Mouse (Mus musculus) embryonic stem cell, embryonic (primary cell): ENCODE measurements at regions not wholly inside any gene's neighbourhood (a gene's known extent, or its start where the extent isn't known, plus 50 kb on each side); places are given as distances from the start of the nearest gene placed in this dataset.

Experiments
- CTCF ChIA-PET, 4 experiments: fragments of 300-600 bp in 2 of 4; fragments of 350-600 bp in 2 of 4; sonication (Branson Sonifier 250); formaldehyde crosslinking; loops; one replicate each; lab custom pipeline; 2022; ENCODE audit warnings: inconsistent platforms in 2 of 4; lab: Charles Lee
- POLR2A ChIA-PET, 4 experiments: fragments of 300-600 bp in 2 of 4; fragments of 350-600 bp in 2 of 4; sonication (Branson Sonifier 250); formaldehyde crosslinking; loops; one replicate each; lab custom pipeline; 2022; ENCODE audit warnings: antibody characterized with exemption in 4 of 4, inconsistent platforms in 1 of 4; lab: Charles Lee

- ChIA-PET POLR2A (no interaction called here), CTCF (no interaction called here)
Measured at GRCm38 (mm10) chr9:51379589-51379988, 50.9 kb upstream of the 1810046K07Rik start.

DNA sequence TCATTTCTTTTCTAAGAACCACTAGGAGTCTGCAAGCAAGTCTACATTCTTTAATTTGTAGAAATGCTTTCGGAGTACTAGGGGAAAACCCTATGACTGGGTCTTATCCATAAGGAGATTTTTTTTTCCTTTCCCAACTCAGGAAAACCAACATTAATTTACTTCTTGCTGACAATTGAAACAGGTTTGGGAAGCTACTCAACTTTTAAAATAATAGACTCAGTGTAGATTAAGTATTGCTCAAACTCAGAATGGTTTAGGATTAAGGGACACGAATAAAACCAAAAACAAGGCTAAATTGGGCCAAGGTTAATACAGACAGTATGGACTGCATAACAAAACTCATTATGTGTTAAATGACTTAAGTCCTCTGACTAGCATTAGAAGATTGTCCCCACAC, 65.2 kb upstream of the 1810046K07Rik start:
- POLR2A ChIA-PET, result no interaction called here

GRCm38 (mm10) chr9:51394372-51394771, 65.7 kb upstream of the 1810046K07Rik start:
- ChIA-PET POLR2A (no interaction called here), CTCF (no interaction called here)

More for the DNA sequence above, 65.2 kb upstream of the 1810046K07Rik start:
- CTCF ChIA-PET, result no interaction called here

DNA sequence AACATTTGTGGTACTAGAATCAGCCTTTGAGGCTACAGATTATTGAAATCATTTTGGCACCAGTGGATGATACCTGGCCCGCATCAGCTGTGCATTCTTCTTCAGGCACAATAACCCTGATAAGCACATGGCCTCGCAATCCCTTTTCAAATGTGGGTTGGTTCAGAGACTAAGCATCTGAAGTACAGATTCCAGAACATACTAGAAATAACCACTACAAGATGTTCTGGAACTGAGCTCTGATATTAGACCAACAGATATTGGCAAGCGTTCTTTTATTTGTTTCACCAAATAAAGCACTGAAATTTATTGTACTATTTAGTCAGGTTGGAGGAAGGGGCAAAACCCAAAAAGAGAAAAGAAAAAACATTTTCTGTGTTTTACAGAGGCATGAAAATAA, 68.1 kb upstream of the 1810046K07Rik start:
- CTCF ChIA-PET, result no interaction called here
- POLR2A ChIA-PET, result no interaction called here

GRCm38 (mm10) chr9:51397589-51398220, 69.0 kb upstream of the 1810046K07Rik start:
- CTCF ChIA-PET, result interaction anchor here in 1 of 4 experiments (0.5 kb wide), 1 partner anchor 1360 kb away, joined by 3 read pairs; no protein-coding TSS in a partner anchor

DNA sequence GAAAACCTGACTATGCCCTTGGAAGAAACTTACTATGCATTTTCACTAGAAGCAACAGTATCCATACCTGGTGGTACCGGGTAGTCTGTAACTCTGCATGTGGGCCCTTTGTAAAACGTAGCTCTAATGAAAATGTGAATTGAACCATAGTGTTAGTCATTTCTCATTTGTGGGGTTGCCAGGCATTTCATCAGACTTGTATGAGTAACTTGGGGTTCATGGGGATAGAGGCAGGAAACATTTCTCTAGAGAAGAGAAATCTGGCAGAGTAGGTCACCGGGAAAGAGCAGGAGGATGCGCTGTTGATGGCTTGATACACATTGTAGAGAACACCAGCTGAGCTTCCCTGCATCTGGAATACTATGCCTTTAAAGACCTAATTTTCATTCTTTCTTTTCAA, 70.2 kb upstream of the 1810046K07Rik start:
- CTCF ChIA-PET, result no interaction called here

More at GRCm38 (mm10) chr9:51397589-51398220, 69.0 kb upstream of the 1810046K07Rik start:
- POLR2A ChIA-PET, result no interaction called here

DNA sequence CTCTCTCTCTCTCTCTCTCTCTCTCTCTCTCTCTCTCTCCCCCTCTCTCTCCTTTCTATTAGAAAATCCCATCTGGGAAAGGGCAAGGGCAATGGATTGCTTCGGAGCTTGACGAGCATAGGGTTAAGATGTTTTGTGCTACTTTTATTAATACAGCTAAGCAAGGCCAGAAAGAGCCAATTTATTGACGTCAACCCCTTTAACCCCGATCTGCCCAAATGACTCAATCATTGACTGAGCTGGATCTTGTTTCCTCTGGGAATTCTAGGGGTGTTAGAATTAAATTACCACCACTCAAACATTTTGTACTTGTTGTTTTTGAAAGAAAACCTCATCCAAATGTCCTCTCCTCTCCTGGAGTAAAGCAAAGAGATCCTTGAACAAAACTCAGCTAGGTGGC, 70.6 kb upstream of the 1810046K07Rik start:
- POLR2A ChIA-PET, result interaction anchor here in 1 of 4 experiments (0.6 to 0.7 kb wide), 2 partner anchors 36 to 621 kb away, joined by 3 to 4 read pairs; no protein-coding TSS in a partner anchor
- CTCF ChIA-PET, result no interaction called here

More for the DNA sequence above, 70.2 kb upstream of the 1810046K07Rik start:
- POLR2A ChIA-PET, result interaction anchor here in 1 of 4 experiments (0.7 kb wide), 1 partner anchor 36 kb away, joined by 3 read pairs; no protein-coding TSS in a partner anchor

- ChIA-PET CTCF (interaction anchor here in 1 of 4 experiments (0.6 kb wide), 1 partner anchor 424 kb away, joined by 4 read pairs; no protein-coding TSS in a partner anchor), POLR2A (no interaction called here)
Measured at GRCm38 (mm10) chr9:51401779-51402178, 73.1 kb upstream of the 1810046K07Rik start.

- CTCF ChIA-PET, result interaction anchor here in 1 of 4 experiments (0.6 to 0.7 kb wide), 2 partner anchors 63 to 866 kb away, joined by 3 read pairs; no protein-coding TSS in a partner anchor
- POLR2A ChIA-PET, result no interaction called here
Measured at GRCm38 (mm10) chr9:51407978-51408377, 79.3 kb upstream of the 1810046K07Rik start.

GRCm38 (mm10) chr9:51418923-51419482, 90.3 kb upstream of the 1810046K07Rik start:
- ChIA-PET POLR2A (no interaction called here), CTCF (no interaction called here)

- ChIA-PET CTCF (interaction anchor here in 1 of 4 experiments (0.6 kb wide), 1 partner anchor 173 kb away, joined by 7 read pairs; no protein-coding TSS in a partner anchor), POLR2A (no interaction called here)
Measured at GRCm38 (mm10) chr9:51422553-51422952, 93.8 kb upstream of the 1810046K07Rik start.

DNA sequence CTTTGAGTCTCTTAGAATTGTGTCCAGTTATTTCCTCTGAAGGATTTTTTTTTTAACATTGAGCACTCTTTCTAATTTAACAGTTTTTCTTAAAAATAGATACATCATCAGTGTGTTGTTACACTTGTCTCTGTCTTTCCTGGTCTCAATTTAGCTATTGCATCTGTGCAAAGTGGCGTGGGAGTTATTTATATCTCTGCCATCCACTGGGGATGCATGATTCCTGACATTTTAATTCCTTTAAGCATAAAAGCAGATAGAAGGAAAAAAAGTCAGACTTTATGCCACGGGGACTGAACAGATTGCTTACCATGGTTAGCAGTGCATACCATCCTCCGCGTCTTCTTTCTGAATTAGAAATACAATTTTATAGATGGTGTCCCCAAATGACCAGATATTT, 94.6 kb upstream of the 1810046K07Rik start:
- POLR2A ChIA-PET, result no interaction called here

DNA sequence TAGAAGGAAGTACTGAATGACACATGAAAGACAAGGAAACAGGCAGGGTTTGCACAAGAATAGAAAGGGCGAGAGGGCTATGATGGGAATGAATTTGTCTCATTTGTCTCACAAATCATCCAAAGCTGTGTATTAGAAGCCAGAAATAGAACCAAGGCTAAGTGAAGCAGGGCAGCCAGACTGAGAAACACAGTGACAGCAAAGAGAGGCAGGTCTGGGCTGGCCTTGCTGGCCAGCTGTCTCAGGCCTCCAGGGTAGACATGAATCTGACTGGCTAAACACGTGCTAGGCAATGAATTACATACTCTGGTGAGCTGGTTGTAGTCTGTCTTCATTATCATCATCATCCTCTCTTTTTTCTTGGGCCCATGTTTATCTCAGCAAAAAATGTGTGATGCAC, 101.7 kb upstream of the 1810046K07Rik start:
- ChIA-PET CTCF (no interaction called here), POLR2A (no interaction called here)

More for the DNA sequence above, 94.6 kb upstream of the 1810046K07Rik start:
- CTCF ChIA-PET, result no interaction called here

DNA sequence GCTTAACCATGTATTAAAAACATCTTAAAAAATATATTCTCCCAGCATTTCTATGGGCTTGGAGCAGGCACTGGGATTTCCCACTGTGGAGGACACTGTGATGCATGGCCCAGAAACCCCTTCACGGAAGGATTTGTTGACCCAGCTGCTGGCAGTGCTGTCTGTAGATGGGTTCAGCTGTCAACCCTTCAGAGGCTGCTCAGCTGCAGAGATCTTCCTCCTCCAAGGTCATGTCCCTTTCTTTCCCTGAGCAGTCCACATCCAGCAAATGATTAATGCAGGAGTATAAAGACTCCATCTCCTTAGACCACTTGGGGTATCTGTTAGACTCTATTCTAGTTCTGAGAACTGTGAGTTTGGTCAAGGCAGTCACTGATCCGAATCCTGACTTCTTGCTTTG, 108.4 kb upstream of the 1810046K07Rik start:
- ChIA-PET POLR2A (no interaction called here), CTCF (no interaction called here)

- ChIA-PET CTCF (no interaction called here), POLR2A (no interaction called here)
Measured at GRCm38 (mm10) chr9:51441773-51442381, 113.2 kb upstream of the 1810046K07Rik start.

DNA sequence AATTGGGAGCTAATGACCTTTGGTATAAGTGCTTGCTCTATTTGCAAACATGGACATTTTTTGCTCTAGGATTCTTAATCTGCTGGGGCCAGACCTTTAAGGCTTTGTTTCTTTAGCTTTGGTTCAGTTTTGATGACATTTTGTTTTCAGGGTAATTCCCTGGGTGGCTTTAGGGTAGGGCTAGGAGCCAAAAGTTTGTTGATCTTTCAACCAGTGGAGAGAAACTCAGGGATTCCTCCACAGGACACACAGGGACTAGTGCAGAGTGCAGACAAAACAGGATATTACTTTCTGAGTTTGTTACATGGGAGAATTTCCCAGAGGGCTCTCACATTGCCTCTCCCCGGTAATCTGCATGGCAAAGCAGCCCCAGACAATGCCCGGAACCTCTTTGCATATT, 127.0 kb upstream of the 1810046K07Rik start:
- ChIA-PET POLR2A (interaction anchor here in 1 of 4 experiments (0.7 kb wide), 1 partner anchor 89 kb away, joined by 3 read pairs; no protein-coding TSS in a partner anchor), CTCF (no interaction called here)

DNA sequence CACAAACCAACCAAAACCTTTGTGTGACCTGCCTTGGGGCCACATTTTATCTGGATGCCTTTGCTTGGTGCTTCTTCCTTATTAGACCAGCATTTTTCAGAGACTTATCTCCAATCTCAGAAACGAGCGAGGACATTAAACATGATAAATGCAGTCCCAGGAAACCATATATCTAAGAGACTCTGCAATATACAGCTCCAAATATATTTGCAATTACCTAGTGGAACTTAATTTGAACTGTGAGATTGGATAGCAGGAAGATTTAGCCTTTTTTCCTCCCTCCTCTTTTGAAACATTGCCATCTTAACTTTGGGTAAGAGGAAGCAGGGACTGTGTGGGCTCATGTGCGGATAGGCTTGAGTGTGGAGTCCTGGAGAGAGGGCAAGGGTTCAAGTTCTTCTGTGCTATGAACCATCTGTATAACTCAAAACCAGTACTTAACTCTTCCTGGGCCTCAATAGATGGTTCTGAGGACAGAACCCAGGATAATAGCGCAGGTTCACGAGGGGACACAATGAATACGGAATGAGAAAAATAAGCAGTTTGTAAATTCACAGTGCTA, 133.8 kb upstream of the 1810046K07Rik start:
- ChIA-PET POLR2A (no interaction called here), CTCF (interaction anchor here in 1 of 4 experiments (0.7 kb wide), 1 partner anchor 127 kb away, joined by 3 read pairs; no protein-coding TSS in a partner anchor)

- POLR2A ChIA-PET, result no interaction called here
- CTCF ChIA-PET, result no interaction called here
Measured at GRCm38 (mm10) chr9:51470031-51470430, 141.3 kb upstream of the 1810046K07Rik start.

- CTCF ChIA-PET, result no interaction called here
Measured at GRCm38 (mm10) chr9:51476511-51477056, 147.9 kb upstream of the 1810046K07Rik start.

More at GRCm38 (mm10) chr9:51476511-51477056, 147.9 kb upstream of the 1810046K07Rik start:
- POLR2A ChIA-PET, result no interaction called here
